Mouse (Mus musculus) forebrain, embryonic 15.5 days (tissue): ENCODE measurements around the gene Ptprm. TPM values are rescaled to one million over a fixed set of nuclear protein-coding genes. Genes with fewer than 3 reads are reported as not detected.

Experiments used
- ATAC-seq: fragments of 200-750 bp; cut with Nextera tagmentation; replicated peaks from 2 replicates; pipeline ENCODE4 v1.8.0; 2017; ENCODE audit warnings: mild to moderate bottlenecking, moderate TSS enrichment, moderate library complexity
- H3K27ac ChIP-seq: fragments of 300-500 bp; sonication (generic); replicated peaks from 2 replicates; pipeline ENCODE4 v1.5.1; 2015; ENCODE audit warnings: mild to moderate bottlenecking, inconsistent platforms
- H3K27me3 ChIP-seq: fragments of 300-500 bp; sonication (generic); 2 replicates; pipeline ENCODE4 v1.6.1; 2015; ENCODE audit warnings: inconsistent platforms
- H3K36me3 ChIP-seq: fragments of 300-500 bp; sonication (generic); 2 replicates; pipeline ENCODE4 v1.6.1; 2015; ENCODE audit warnings: mild to moderate bottlenecking, inconsistent platforms
- H3K4me1 ChIP-seq: fragments of 300-500 bp; sonication (generic); 2 replicates; pipeline ENCODE4 v1.6.1; 2015; ENCODE audit warnings: inconsistent platforms
- H3K4me2 ChIP-seq: fragments of 300-500 bp; sonication (generic); replicated peaks from 2 replicates; pipeline ENCODE4 v1.6.1; 2015; ENCODE audit warnings: mild to moderate bottlenecking, inconsistent platforms
- H3K4me3 ChIP-seq: fragments of 300-500 bp; sonication (generic); 2 replicates; pipeline ENCODE4 v1.5.1; 2015; ENCODE audit warnings: mild to moderate bottlenecking, inconsistent platforms
- H3K9ac ChIP-seq: fragments of 300-500 bp; sonication (generic); replicated peaks from 2 replicates; pipeline ENCODE4 v1.6.1; 2015; ENCODE audit warnings: mild to moderate bottlenecking, inconsistent platforms
- H3K9me3 ChIP-seq: fragments of 300-500 bp; sonication (generic); 2 replicates; pipeline ENCODE4 v1.6.1; 2016; ENCODE audit warnings: inconsistent platforms
- WGBS: fragments of 180-500 bp; shearing (Covaris S2); methylation state at CpG from one replicate; pipeline ENCODE4 v1.1.7; 2015; ENCODE audit warnings: mixed read lengths; 5-methylcytosine and 5-hydroxymethylcytosine counted together
- polyA plus RNA-seq: library from polyadenylated mRNA; unstranded; fragments of >200 nt; fragmentation: Nextera tagmentation; extraction: Ambion mirVana; gene quantifications from 2 replicates; pipeline ENCODE4 v1.2.1, GENCODE M21; 2015

Gene Ptprm
- polyA plus RNA-seq, 1 experiment from 2014 or later, result 10.7 TPM

- Histone ChIP-seq H3K27ac (no peak overlapping the region), H3K4me1 (peaks cover 13% of the 10 kb centered on the region), H3K4me2 (no peak overlapping the region), H3K36me3 (no peaks in the 10 kb centered on the region), H3K9ac (no peak overlapping the region), H3K9me3 (no peaks in the 10 kb centered on the region), H3K27me3 (peaks cover 10% of the 10 kb centered on the region; the same call in 1 of the 2 replicates), H3K4me3 (no peak overlapping the region)
- 91% methylated on average over 7 of the region's 7 CpGs for WGBS
- ATAC-seq, result no peak
These were observed 4.3 kb upstream of the Ptprm start for GRCm38 (mm10) chr17:67358541-67358940.

GRCm38 (mm10) chr17:67357191-67357590 lies 2.9 kb upstream of the Ptprm start:
- H3K9me3 ChIP-seq, result no peaks in the 10 kb centered on the region
- H3K4me1 ChIP-seq, result peaks cover 20% of the 10 kb centered on the region
- no peak overlapping the region for H3K4me3 ChIP-seq
- H3K36me3 ChIP-seq, result no peaks in the 10 kb centered on the region
- no peak for ATAC-seq
- H3K9ac ChIP-seq, result no peak overlapping the region
- WGBS, result 84% methylated on average over 4 of the region's 4 CpGs
- H3K27ac ChIP-seq, result no peak overlapping the region
- no peak overlapping the region for H3K4me2 ChIP-seq
- peaks cover 15% of the 10 kb centered on the region; the same call in 1 of the 2 replicates for H3K27me3 ChIP-seq

- H3K4me3 ChIP-seq, result peak overlapping the region; percentile 80; the same call in 1 of the 2 replicates
- WGBS, result 38% methylated on average over 5 of the region's 5 CpGs
These were observed 994 bp upstream of the Ptprm start for GRCm38 (mm10) chr17:67355251-67355650.

GRCm38 (mm10) chr17:67353796-67354450 lies 334 bp downstream of the Ptprm start:
- ATAC-seq, result peak; percentile 44
- H3K4me3 ChIP-seq, result peak overlapping the region; percentile 80
- no peaks in the 10 kb centered on the region for H3K36me3 ChIP-seq
- no peaks in the 10 kb centered on the region for H3K9me3 ChIP-seq
- H3K27ac ChIP-seq, result 0 out of 2 replicates have a peak overlapping the region, but pooled peaks have one; percentile 67
- peak overlapping the region; percentile 97 for H3K4me2 ChIP-seq
- H3K27me3 ChIP-seq, result peaks cover 21% of the 10 kb centered on the region; the same call in 1 of the 2 replicates
- 0% methylated on average over 67 of the region's 68 CpGs for WGBS
- peaks cover 20% of the 10 kb centered on the region for H3K4me1 ChIP-seq
- peak overlapping the region; percentile 66 for H3K9ac ChIP-seq

More at GRCm38 (mm10) chr17:67355251-67355650, 994 bp upstream of the Ptprm start:
- peaks cover 21% of the 10 kb centered on the region; the same call in 1 of the 2 replicates for H3K27me3 ChIP-seq
- no peak overlapping the region for H3K27ac ChIP-seq
- peak overlapping the region; percentile 97 for H3K4me2 ChIP-seq
- H3K4me1 ChIP-seq, result peaks cover 20% of the 10 kb centered on the region
- no peaks in the 10 kb centered on the region for H3K9me3 ChIP-seq
- ATAC-seq, result no peak
- H3K36me3 ChIP-seq, result no peaks in the 10 kb centered on the region
- H3K9ac ChIP-seq, result no peak overlapping the region

- Histone ChIP-seq H3K27me3 (peaks cover 21% of the 10 kb centered on the region; the same call in 1 of the 2 replicates), H3K36me3 (no peaks in the 10 kb centered on the region), H3K4me3 (peak overlapping the region; percentile 80), H3K27ac (no peak overlapping the region), H3K4me1 (peaks cover 20% of the 10 kb centered on the region), H3K4me2 (peak overlapping the region; percentile 97), H3K9me3 (no peaks in the 10 kb centered on the region), H3K9ac (peak overlapping the region; percentile 66)
- WGBS, result 2% methylated on average over 46 of the region's 50 CpGs
- ATAC-seq, result peak; percentile 7; the same call in 1 of the 2 replicates
These were observed 1.1 kb downstream of the Ptprm start for GRCm38 (mm10) chr17:67352956-67353795.

GRCm38 (mm10) chr17:67351423-67351822 lies 2.8 kb downstream of the Ptprm start:
- H3K9ac ChIP-seq, result no peak overlapping the region
- peak overlapping the region; percentile 97 for H3K4me2 ChIP-seq
- H3K36me3 ChIP-seq, result no peaks in the 10 kb centered on the region
- 74% methylated on average over 5 of the region's 5 CpGs for WGBS
- H3K9me3 ChIP-seq, result no peaks in the 10 kb centered on the region
- peaks cover 20% of the 10 kb centered on the region for H3K4me1 ChIP-seq
- H3K4me3 ChIP-seq, result peak overlapping the region; percentile 12; the same call in 1 of the 2 replicates
- no peak for ATAC-seq
- H3K27ac ChIP-seq, result no peak overlapping the region
- peaks cover 21% of the 10 kb centered on the region; the same call in 1 of the 2 replicates for H3K27me3 ChIP-seq

GRCm38 (mm10) chr17:67350536-67350935 lies 3.7 kb downstream of the Ptprm start:
- 71% methylated on average over 7 of the region's 7 CpGs for WGBS
- H3K27me3 ChIP-seq, result peaks cover 14% of the 10 kb centered on the region; the same call in 1 of the 2 replicates
- H3K36me3 ChIP-seq, result no peaks in the 10 kb centered on the region
- no peak overlapping the region for H3K4me3 ChIP-seq
- no peaks in the 10 kb centered on the region for H3K9me3 ChIP-seq
- ATAC-seq, result no peak
- no peak overlapping the region for H3K9ac ChIP-seq
- H3K4me2 ChIP-seq, result no peak overlapping the region
- H3K27ac ChIP-seq, result no peak overlapping the region
- H3K4me1 ChIP-seq, result peaks cover 20% of the 10 kb centered on the region

- Histone ChIP-seq H3K9ac (no peak overlapping the region), H3K27ac (no peak overlapping the region), H3K36me3 (no peaks in the 10 kb centered on the region), H3K4me3 (no peak overlapping the region), H3K27me3 (peaks cover 11% of the 10 kb centered on the region; the same call in 1 of the 2 replicates), H3K4me1 (peaks cover 14% of the 10 kb centered on the region), H3K9me3 (no peaks in the 10 kb centered on the region), H3K4me2 (no peak overlapping the region)
- no peak for ATAC-seq
- WGBS, result 95% methylated on average over 8 of the region's 8 CpGs
These were observed 4.7 kb downstream of the Ptprm start for GRCm38 (mm10) chr17:67349594-67349993.

GRCm38 (mm10) chr17:67346921-67347320 lies 7.3 kb downstream of the Ptprm start:
- Histone ChIP-seq H3K9ac (no peak overlapping the region), H3K27me3 (0 out of 2 replicates have a peak, but pooled peaks cover 7% of the 10 kb centered on the region), H3K4me2 (no peak overlapping the region), H3K27ac (no peak overlapping the region), H3K4me3 (no peak overlapping the region), H3K9me3 (no peaks in the 10 kb centered on the region), H3K36me3 (no peaks in the 10 kb centered on the region), H3K4me1 (no peaks in the 10 kb centered on the region)
- 83% methylated on average over 10 of the region's 10 CpGs for WGBS
- ATAC-seq, result no peak

- H3K27me3 ChIP-seq, result no peaks in the 10 kb centered on the region
- ATAC-seq, result no peak
- H3K9ac ChIP-seq, result no peak overlapping the region
- WGBS, result 87% methylated on average over 8 of the region's 8 CpGs
- no peak overlapping the region for H3K27ac ChIP-seq
- no peaks in the 10 kb centered on the region for H3K36me3 ChIP-seq
- no peaks in the 10 kb centered on the region for H3K9me3 ChIP-seq
- no peak overlapping the region for H3K4me3 ChIP-seq
- H3K4me2 ChIP-seq, result no peak overlapping the region
- peaks cover 7% of the 10 kb centered on the region for H3K4me1 ChIP-seq
These were observed 9.1 kb downstream of the Ptprm start for GRCm38 (mm10) chr17:67345157-67345556.

- no peaks in the 10 kb centered on the region for H3K27me3 ChIP-seq
- H3K27ac ChIP-seq, result no peak overlapping the region
- H3K9me3 ChIP-seq, result no peaks in the 10 kb centered on the region
- H3K4me2 ChIP-seq, result no peak overlapping the region
- H3K4me3 ChIP-seq, result no peak overlapping the region
- no peaks in the 10 kb centered on the region for H3K36me3 ChIP-seq
- ATAC-seq, result no peak
- peaks cover 9% of the 10 kb centered on the region for H3K4me1 ChIP-seq
- WGBS, result 84% methylated on average over 2 of the region's 2 CpGs
- no peak overlapping the region for H3K9ac ChIP-seq
These were observed 10.8 kb downstream of the Ptprm start for GRCm38 (mm10) chr17:67343471-67343870.

- H3K36me3 ChIP-seq, result no peaks in the 10 kb centered on the region
- no peak overlapping the region for H3K4me2 ChIP-seq
- H3K9me3 ChIP-seq, result no peaks in the 10 kb centered on the region
- WGBS, result 88% methylated on average over 6 of the region's 6 CpGs
- ATAC-seq, result no peak
- no peak overlapping the region for H3K4me3 ChIP-seq
- H3K9ac ChIP-seq, result no peak overlapping the region
- no peaks in the 10 kb centered on the region for H3K27me3 ChIP-seq
- H3K4me1 ChIP-seq, result peaks cover 9% of the 10 kb centered on the region
- no peak overlapping the region for H3K27ac ChIP-seq
These were observed 11.3 kb downstream of the Ptprm start for GRCm38 (mm10) chr17:67343006-67343405.
